Mouse (Mus musculus) cerebellum, adult 2 months (tissue): ENCODE data around the gene Map3k19. TPM values are rescaled to one million over a fixed set of nuclear protein-coding genes. Genes with fewer than 3 reads are reported as not detected.

Experiments
- DNase-seq, 2 experiments: peaks; one replicate each; pipeline ENCODE4 v3.0.0; 2021
- H3K27ac ChIP-seq: fragments of 200-500 bp; 2 replicates; pipeline ENCODE4 v1.5.1; 2012; ENCODE audit warnings: low read length, control low read depth, inconsistent platforms; ENCODE audit not compliant: insufficient read depth
- H3K27me3 ChIP-seq: fragments of 200-500 bp; 2 replicates; pipeline ENCODE4 v1.6.1; 2012; ENCODE audit warnings: inconsistent platforms, mild to moderate bottlenecking, low read length, moderate library complexity; ENCODE audit not compliant: control insufficient read depth, insufficient read depth
- H3K4me1 ChIP-seq: fragments of 200-500 bp; 2 replicates; pipeline ENCODE4 v1.6.1; 2011; ENCODE audit warnings: low read length; ENCODE audit not compliant: control insufficient read depth, insufficient read depth
- H3K4me3 ChIP-seq: fragments of 200-500 bp; replicated peaks from 2 replicates; pipeline ENCODE3; 2011; ENCODE audit warnings: mild to moderate bottlenecking, low read depth, low read length, control low read depth; ENCODE audit not compliant: insufficient read depth
- CTCF ChIP-seq: fragments of 200-500 bp; IDR thresholded peaks from 2 replicates; pipeline ENCODE4 v1.5.1; 2011; ENCODE audit warnings: low read depth, mild to moderate bottlenecking, control low read depth, low read length, moderate library complexity, borderline replicate concordance; ENCODE audit not compliant: insufficient read depth
- POLR2A ChIP-seq: fragments of 200-500 bp; IDR thresholded peaks from 2 replicates; pipeline ENCODE4 v1.6.1; 2011; ENCODE audit warnings: low read length, control low read depth, borderline replicate concordance; ENCODE audit not compliant: insufficient read depth
- WGBS: fragments of 180-500 bp; shearing (Covaris S2); methylation state at CpG from one replicate; pipeline ENCODE4 v1.1.7; 2018; 5-methylcytosine and 5-hydroxymethylcytosine counted together
- polyA plus RNA-seq: library from polyadenylated mRNA; depleted of rRNA; stranded (reverse); fragments of >200 nt; gene quantifications from 2 replicates; pipeline ENCODE4 v1.2.3, GENCODE M21; 2012

Map3k19 gene
- polyA plus RNA-seq, 1 experiment = 1.6 TPM

GRCm38 (mm10) chr1:127795087-127795769 lies 59.6 kb downstream of the Map3k19 start:
- no peak overlapping the region for H3K27ac ChIP-seq
- 0 out of 2 replicates have a peak, but pooled peaks cover 3% of the 10 kb centered on the region for H3K4me1 ChIP-seq
- TF ChIP-seq POLR2A (no peak), CTCF (no peak)
- WGBS = 77% methylated on average over 6 of the region's 6 CpGs
- H3K4me3 ChIP-seq = no peak overlapping the region
- DNase-seq = no peak
- H3K27me3 ChIP-seq = no peaks in the 10 kb centered on the region

- 88% methylated on average over 1 of the region's 1 CpGs for WGBS
Observed at GRCm38 (mm10) chr1:127793459-127793858, 61.4 kb downstream of the Map3k19 start.

GRCm38 (mm10) chr1:127788943-127789342 lies 65.9 kb downstream of the Map3k19 start:
- H3K4me1 ChIP-seq = peaks cover 5% of the 10 kb centered on the region; the same call in 1 of the 2 replicates
- 88% methylated on average over 6 of the region's 6 CpGs for WGBS
- H3K27ac ChIP-seq = no peak overlapping the region
- no peaks in the 10 kb centered on the region for H3K27me3 ChIP-seq
- DNase-seq = no peak
- TF ChIP-seq POLR2A (no peak), CTCF (no peak)
- H3K4me3 ChIP-seq = no peak overlapping the region

More at GRCm38 (mm10) chr1:127793459-127793858, 61.4 kb downstream of the Map3k19 start:
- no peak for DNase-seq
- TF ChIP-seq CTCF (no peak), POLR2A (no peak)
- Histone ChIP-seq H3K27ac (no peak overlapping the region), H3K4me1 (peaks cover 3% of the 10 kb centered on the region; the same call in 1 of the 2 replicates), H3K27me3 (no peaks in the 10 kb centered on the region), H3K4me3 (no peak overlapping the region)

- DNase-seq = no peak
- H3K4me1 ChIP-seq = peaks cover 20% of the 10 kb centered on the region
- H3K27ac ChIP-seq = no peak overlapping the region
- WGBS = 55% methylated on average over 1 of the region's 1 CpGs
- no peaks in the 10 kb centered on the region for H3K27me3 ChIP-seq
- no peak overlapping the region for H3K4me3 ChIP-seq
- no peak for TF ChIP-seq CTCF
- no peak for TF ChIP-seq POLR2A
Observed at GRCm38 (mm10) chr1:127785882-127786281, 68.9 kb downstream of the Map3k19 start.

- H3K4me3 ChIP-seq = no peak overlapping the region
- no peak overlapping the region for H3K27ac ChIP-seq
- no peak for TF ChIP-seq CTCF
- no peak for TF ChIP-seq POLR2A
- no peak for DNase-seq
- H3K27me3 ChIP-seq = no peaks in the 10 kb centered on the region
- peaks cover 23% of the 10 kb centered on the region for H3K4me1 ChIP-seq
Observed at GRCm38 (mm10) chr1:127783862-127784261, 71.0 kb downstream of the Map3k19 start.

- WGBS = 54% methylated on average over 2 of the region's 2 CpGs
- Histone ChIP-seq H3K4me3 (no peak overlapping the region), H3K27ac (no peak overlapping the region), H3K27me3 (no peaks in the 10 kb centered on the region), H3K4me1 (peaks cover 18% of the 10 kb centered on the region)
- TF ChIP-seq POLR2A (no peak), CTCF (no peak)
- no peak for DNase-seq
Observed at GRCm38 (mm10) chr1:127780849-127781248, 74.0 kb downstream of the Map3k19 start.

GRCm38 (mm10) chr1:127780142-127780541 lies 74.7 kb downstream of the Map3k19 start:
- no peak for TF ChIP-seq CTCF
- TF ChIP-seq POLR2A = no peak
- DNase-seq = no peak
- H3K27me3 ChIP-seq = no peaks in the 10 kb centered on the region
- no peak overlapping the region for H3K27ac ChIP-seq
- H3K4me1 ChIP-seq = peaks cover 18% of the 10 kb centered on the region
- WGBS = 17% methylated on average over 3 of the region's 3 CpGs
- no peak overlapping the region for H3K4me3 ChIP-seq

- 75% methylated on average over 3 of the region's 3 CpGs for WGBS
- Histone ChIP-seq H3K4me3 (no peak overlapping the region), H3K4me1 (peaks cover 18% of the 10 kb centered on the region), H3K27ac (no peak overlapping the region), H3K27me3 (no peaks in the 10 kb centered on the region)
- DNase-seq = no peak
- no peak for TF ChIP-seq POLR2A
- no peak for TF ChIP-seq CTCF
Observed at GRCm38 (mm10) chr1:127778611-127779010, 76.2 kb downstream of the Map3k19 start.
